Mouse (Mus musculus): ENCODE data around the gene Strbp. TPM values are rescaled to one million over a fixed set of nuclear protein-coding genes. Genes with fewer than 3 reads are reported as not detected.

Gene Strbp
- polyA plus RNA-seq, 1 experiment from 2014 or later = 108 TPM

GRCm38 (mm10) chr2:37485370-37485769, 218.3 kb downstream of the Strbp start:
- H3K4me1 ChIP-seq (ENCODE audit: control insufficient read depth, insufficient read depth, low read length) = no peaks in the 10 kb centered on the region
- no peak overlapping the region for H3K27ac ChIP-seq (ENCODE audit: low read length)
- no peak overlapping the region for H3K4me3 ChIP-seq (ENCODE audit: low read depth, low read length)
- WGBS = 82% methylated on average over 1 of the region's 1 CpGs
- no peaks in the 10 kb centered on the region for H3K9me3 ChIP-seq (replicated peaks; ENCODE audit: control insufficient read depth, low read length, poor library complexity, severe bottlenecking)
- peaks cover 23% of the 10 kb centered on the region for H3K36me3 ChIP-seq (ENCODE audit: control insufficient read depth, insufficient read depth, low read length)
- ATAC-seq = no peak
- no peaks in the 10 kb centered on the region for H3K27me3 ChIP-seq (ENCODE audit: control insufficient read depth, insufficient read depth, low read depth, low read length)
- no peak overlapping the region for H3K9ac ChIP-seq (ENCODE audit: low read depth, low read length)
- H3K4me2 ChIP-seq (ENCODE audit: low read length) = no peak overlapping the region

GRCm38 (mm10) chr2:37484165-37484564, 219.5 kb downstream of the Strbp start:
- no peak for ATAC-seq
- Histone ChIP-seq H3K27ac (ENCODE audit: low read length) (no peak overlapping the region), H3K36me3 (ENCODE audit: control insufficient read depth, insufficient read depth, low read length) (peaks cover 15% of the 10 kb centered on the region), H3K27me3 (ENCODE audit: control insufficient read depth, insufficient read depth, low read depth, low read length) (no peaks in the 10 kb centered on the region), H3K9ac (ENCODE audit: low read depth, low read length) (no peak overlapping the region), H3K9me3 (replicated peaks; ENCODE audit: control insufficient read depth, low read length, poor library complexity, severe bottlenecking) (no peaks in the 10 kb centered on the region), H3K4me3 (ENCODE audit: low read depth, low read length) (no peak overlapping the region), H3K4me1 (ENCODE audit: control insufficient read depth, insufficient read depth, low read length) (no peaks in the 10 kb centered on the region), H3K4me2 (ENCODE audit: low read length) (no peak overlapping the region)
- WGBS = 92% methylated on average over 2 of the region's 2 CpGs

GRCm38 (mm10) chr2:37480039-37480438, 223.6 kb downstream of the Strbp start:
- Histone ChIP-seq H3K27me3 (ENCODE audit: control insufficient read depth, insufficient read depth, low read depth, low read length) (no peaks in the 10 kb centered on the region), H3K4me3 (ENCODE audit: low read depth, low read length) (no peak overlapping the region), H3K9ac (ENCODE audit: low read depth, low read length) (no peak overlapping the region), H3K4me2 (ENCODE audit: low read length) (no peak overlapping the region), H3K36me3 (ENCODE audit: control insufficient read depth, insufficient read depth, low read length) (peaks cover 24% of the 10 kb centered on the region), H3K4me1 (ENCODE audit: control insufficient read depth, insufficient read depth, low read length) (no peaks in the 10 kb centered on the region), H3K9me3 (replicated peaks; ENCODE audit: control insufficient read depth, low read length, poor library complexity, severe bottlenecking) (no peaks in the 10 kb centered on the region), H3K27ac (ENCODE audit: low read length) (no peak overlapping the region)
- ATAC-seq = no peak
- WGBS = 94% methylated on average over 2 of the region's 2 CpGs

GRCm38 (mm10) chr2:37479559-37479958, 224.1 kb downstream of the Strbp start:
- Histone ChIP-seq H3K27me3 (ENCODE audit: control insufficient read depth, insufficient read depth, low read depth, low read length) (no peaks in the 10 kb centered on the region), H3K27ac (ENCODE audit: low read length) (no peak overlapping the region), H3K4me3 (ENCODE audit: low read depth, low read length) (no peak overlapping the region), H3K36me3 (ENCODE audit: control insufficient read depth, insufficient read depth, low read length) (peaks cover 24% of the 10 kb centered on the region), H3K4me1 (ENCODE audit: control insufficient read depth, insufficient read depth, low read length) (no peaks in the 10 kb centered on the region), H3K4me2 (ENCODE audit: low read length) (no peak overlapping the region), H3K9ac (ENCODE audit: low read depth, low read length) (no peak overlapping the region), H3K9me3 (replicated peaks; ENCODE audit: control insufficient read depth, low read length, poor library complexity, severe bottlenecking) (no peaks in the 10 kb centered on the region)
- no peak for ATAC-seq

- Histone ChIP-seq H3K4me2 (ENCODE audit: low read length) (no peak overlapping the region), H3K9me3 (replicated peaks; ENCODE audit: control insufficient read depth, low read length, poor library complexity, severe bottlenecking) (no peaks in the 10 kb centered on the region), H3K36me3 (ENCODE audit: control insufficient read depth, insufficient read depth, low read length) (peaks cover 9% of the 10 kb centered on the region; the same call in 1 of the 2 replicates), H3K4me3 (ENCODE audit: low read depth, low read length) (no peak overlapping the region), H3K27me3 (ENCODE audit: control insufficient read depth, insufficient read depth, low read depth, low read length) (no peaks in the 10 kb centered on the region), H3K9ac (ENCODE audit: low read depth, low read length) (no peak overlapping the region), H3K27ac (ENCODE audit: low read length) (no peak overlapping the region), H3K4me1 (ENCODE audit: control insufficient read depth, insufficient read depth, low read length) (no peaks in the 10 kb centered on the region)
- ATAC-seq = no peak
- 97% methylated on average over 4 of the region's 4 CpGs for WGBS
Measured at GRCm38 (mm10) chr2:37466266-37466665, 237.4 kb downstream of the Strbp start.

- Histone ChIP-seq H3K36me3 (ENCODE audit: control insufficient read depth, insufficient read depth, low read length) (no peaks in the 10 kb centered on the region), H3K27me3 (ENCODE audit: control insufficient read depth, insufficient read depth, low read depth, low read length) (no peaks in the 10 kb centered on the region), H3K9me3 (replicated peaks; ENCODE audit: control insufficient read depth, low read length, poor library complexity, severe bottlenecking) (no peaks in the 10 kb centered on the region), H3K4me2 (ENCODE audit: low read length) (no peak overlapping the region), H3K4me3 (ENCODE audit: low read depth, low read length) (no peak overlapping the region), H3K27ac (ENCODE audit: low read length) (no peak overlapping the region), H3K9ac (ENCODE audit: low read depth, low read length) (no peak overlapping the region), H3K4me1 (ENCODE audit: control insufficient read depth, insufficient read depth, low read length) (no peaks in the 10 kb centered on the region)
- ATAC-seq = no peak
- 97% methylated on average over 4 of the region's 4 CpGs for WGBS
Measured at GRCm38 (mm10) chr2:37460707-37461106, 243.0 kb downstream of the Strbp start.

GRCm38 (mm10) chr2:37452376-37452760, 251.3 kb downstream of the Strbp start:
- peak; percentile 81 for ATAC-seq
- under 1% methylated on average over 23 of the region's 24 CpGs for WGBS
- H3K36me3 ChIP-seq (ENCODE audit: control insufficient read depth, insufficient read depth, low read length) = no peaks in the 10 kb centered on the region
- no peaks in the 10 kb centered on the region for H3K27me3 ChIP-seq (ENCODE audit: control insufficient read depth, insufficient read depth, low read depth, low read length)
- H3K4me3 ChIP-seq (ENCODE audit: low read depth, low read length) = peak overlapping the region; percentile 95
- peak overlapping the region; percentile 90 for H3K27ac ChIP-seq (ENCODE audit: low read length)
- H3K4me1 ChIP-seq (ENCODE audit: control insufficient read depth, insufficient read depth, low read length) = peaks cover 23% of the 10 kb centered on the region
- no peaks in the 10 kb centered on the region for H3K9me3 ChIP-seq (replicated peaks; ENCODE audit: control insufficient read depth, low read length, poor library complexity, severe bottlenecking)
- H3K4me2 ChIP-seq (ENCODE audit: low read length) = peak overlapping the region; percentile 94
- H3K9ac ChIP-seq (ENCODE audit: low read depth, low read length) = peak overlapping the region; percentile 97

GRCm38 (mm10) chr2:37451667-37452375, 251.8 kb downstream of the Strbp start:
- WGBS = 11% methylated on average over 30 of the region's 44 CpGs
- Histone ChIP-seq H3K27me3 (ENCODE audit: control insufficient read depth, insufficient read depth, low read depth, low read length) (no peaks in the 10 kb centered on the region), H3K27ac (ENCODE audit: low read length) (peak overlapping the region; percentile 90), H3K9ac (ENCODE audit: low read depth, low read length) (peak overlapping the region; percentile 97), H3K9me3 (replicated peaks; ENCODE audit: control insufficient read depth, low read length, poor library complexity, severe bottlenecking) (no peaks in the 10 kb centered on the region), H3K4me3 (ENCODE audit: low read depth, low read length) (peak overlapping the region; percentile 95), H3K4me2 (ENCODE audit: low read length) (peak overlapping the region; percentile 94), H3K36me3 (ENCODE audit: control insufficient read depth, insufficient read depth, low read length) (no peaks in the 10 kb centered on the region), H3K4me1 (ENCODE audit: control insufficient read depth, insufficient read depth, low read length) (peaks cover 23% of the 10 kb centered on the region)
- peak; percentile 99 for ATAC-seq

GRCm38 (mm10) chr2:37442611-37443591, 260.8 kb downstream of the Strbp start, which contains the start of the genes Zbtb26, Zbtb6 and Rabgap1:
Gene Zbtb26, minus strand, starts transcription at chr2:37443135.
Gene Zbtb6, minus strand, starts transcription at chr2:37443171.
Gene Rabgap1, plus strand, starts transcription at chr2:37443279.
- H3K4me1 ChIP-seq (ENCODE audit: control insufficient read depth, insufficient read depth, low read length) = peaks cover 28% of the 10 kb centered on the region
- peak within 1 kb of the TSS; percentile 88 for H3K9ac ChIP-seq (ENCODE audit: low read depth, low read length)
- under 1% methylated on average over 48 of the region's 51 CpGs for WGBS
- ATAC-seq = peak; percentile 97
- H3K4me2 ChIP-seq (ENCODE audit: low read length) = peak within 1 kb of the TSS; percentile 88
- peak within 1 kb of the TSS; percentile 75 for H3K4me3 ChIP-seq (ENCODE audit: low read depth, low read length)
- no peaks in the 10 kb centered on the region for H3K9me3 ChIP-seq (replicated peaks; ENCODE audit: control insufficient read depth, low read length, poor library complexity, severe bottlenecking)
- no peaks in the 10 kb centered on the region for H3K36me3 ChIP-seq (ENCODE audit: control insufficient read depth, insufficient read depth, low read length)
- H3K27ac ChIP-seq (ENCODE audit: low read length) = peak within 1 kb of the TSS; percentile 88
- H3K27me3 ChIP-seq (ENCODE audit: control insufficient read depth, insufficient read depth, low read depth, low read length) = no peaks in the 10 kb centered on the region
